Mouse (Mus musculus) small intestine, adult 2 months (tissue): ENCODE results near the gene Mtfr1l.

Source experiments
- CTCF ChIP-seq: fragments of 200-500 bp; IDR thresholded peaks from 2 replicates; pipeline ENCODE4 v1.5.1; 2012; ENCODE audit warnings: low read depth, mild to moderate bottlenecking, control low read depth, inconsistent platforms, low read length, moderate library complexity, mixed read lengths; ENCODE audit not compliant: insufficient replicate concordance, insufficient read length; ENCODE audit errors: extremely low read depth
- POLR2A ChIP-seq: fragments of 200-500 bp; IDR thresholded peaks from 2 replicates; pipeline ENCODE4 v1.6.1; 2012; ENCODE audit warnings: low read depth, mild to moderate bottlenecking, control low read depth, inconsistent platforms, low read length, moderate library complexity

- TF ChIP-seq POLR2A = no peak
- no peak for TF ChIP-seq CTCF
These were observed 43.5 kb downstream of the Mtfr1l start for GRCm38 (mm10) chr4:134491716-134492115.
